Mouse (Mus musculus) forebrain, embryonic 16.5 days (tissue): ENCODE results near the gene Txnrd3. TPM values are rescaled to one million over a fixed set of nuclear protein-coding genes. Genes with fewer than 3 reads are reported as not detected.

Experiments
- ATAC-seq: fragments of 200-750 bp; cut with Nextera tagmentation; 2 replicates; pipeline ENCODE4 v1.8.0; 2017; ENCODE audit warnings: mild to moderate bottlenecking, moderate library complexity
- H3K27ac ChIP-seq: fragments of 300-500 bp; sonication (generic); 2 replicates; pipeline ENCODE4 v1.5.1; 2014; ENCODE audit warnings: low read length, control low read depth
- H3K27me3 ChIP-seq: fragments of 300-500 bp; sonication (generic); replicated peaks from 2 replicates; pipeline ENCODE4 v1.6.1; 2014; ENCODE audit warnings: low read length; ENCODE audit not compliant: control insufficient read depth, insufficient read depth
- H3K36me3 ChIP-seq: fragments of 300-500 bp; sonication (generic); 2 replicates; pipeline ENCODE4 v1.6.1; 2014; ENCODE audit not compliant: control insufficient read depth, insufficient read depth
- H3K4me1 ChIP-seq: fragments of 300-500 bp; sonication (generic); replicated peaks from 2 replicates; pipeline ENCODE4 v1.6.1; 2014; ENCODE audit warnings: low read length; ENCODE audit not compliant: control insufficient read depth, insufficient read depth
- H3K4me2 ChIP-seq: fragments of 300-500 bp; sonication (generic); 2 replicates; pipeline ENCODE4 v1.6.1; 2014; ENCODE audit warnings: mild to moderate bottlenecking, low read length, control low read depth
- H3K4me3 ChIP-seq: fragments of 300-500 bp; sonication (generic); replicated peaks from 2 replicates; pipeline ENCODE4 v1.5.1; 2014; ENCODE audit warnings: mild to moderate bottlenecking, low read length, control low read depth
- H3K9ac ChIP-seq: fragments of 300-500 bp; sonication (generic); replicated peaks from 2 replicates; pipeline ENCODE4 v1.6.1; 2014; ENCODE audit warnings: low read depth, low read length, control low read depth
- H3K9me3 ChIP-seq: fragments of 300-500 bp; sonication (generic); 2 replicates; pipeline ENCODE4 v1.6.1; 2016; ENCODE audit warnings: low read length; ENCODE audit not compliant: control insufficient read depth
- WGBS: fragments of 180-500 bp; shearing (Covaris S2); extraction: QIAGEN DNeasy Blood & Tissue Kit; methylation state at CpG from one replicate; pipeline ENCODE4 v1.1.7; 2014; 5-methylcytosine and 5-hydroxymethylcytosine counted together
- polyA plus RNA-seq: library from polyadenylated mRNA; unstranded; fragments of >200 nt; fragmentation: Nextera tagmentation; extraction: Ambion mirVana; gene quantifications from 2 replicates; pipeline ENCODE4 v1.2.1, GENCODE M21; 2015

Gene Txnrd3
- polyA plus RNA-seq, 1 experiment from 2014 or later = 11.9 TPM

DNA sequence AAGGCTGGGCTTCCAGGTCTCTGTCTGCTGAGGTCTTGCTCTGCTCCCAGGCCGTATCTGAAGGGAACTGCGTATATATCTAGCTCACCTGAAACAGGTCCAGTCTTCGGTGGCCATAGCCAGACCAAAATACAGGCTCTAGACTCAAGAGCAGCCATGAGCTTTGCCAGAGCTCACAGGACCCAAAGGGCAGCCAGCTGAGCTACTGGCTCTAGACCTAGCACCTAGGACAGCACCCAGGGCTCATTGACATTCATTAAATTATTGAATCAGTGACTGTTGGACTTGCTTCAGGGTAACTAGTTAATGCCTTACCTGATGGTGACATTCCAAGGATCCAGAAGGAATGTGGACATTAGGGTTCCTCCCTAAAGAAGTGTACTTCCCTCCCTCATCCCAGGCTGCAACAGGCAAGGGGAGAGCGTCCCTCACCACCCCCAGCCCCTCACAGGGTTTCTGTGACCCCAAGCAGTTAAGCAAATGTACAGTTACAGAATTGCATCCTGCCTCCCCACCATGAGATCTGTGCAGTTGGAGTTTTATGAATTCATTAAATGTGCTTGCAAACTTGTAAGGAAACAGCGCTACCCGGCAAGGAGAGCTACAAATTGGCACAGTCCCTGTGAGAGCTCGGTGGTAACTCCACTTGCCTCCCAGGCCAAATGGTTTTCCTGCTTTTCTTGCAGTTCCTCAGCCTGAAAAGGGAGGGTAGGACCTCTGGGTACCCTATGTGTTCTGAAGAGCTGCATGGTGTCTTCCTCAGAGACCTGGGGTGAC, 29.0 kb upstream of the Txnrd3 start:
- Histone ChIP-seq H3K4me1 (peaks cover 27% of the 10 kb centered on the region), H3K9me3 (no peaks in the 10 kb centered on the region), H3K27ac (peak overlapping the region; percentile 67), H3K9ac (peak overlapping the region; percentile 39; the same call in 1 of the 2 replicates), H3K27me3 (no peaks in the 10 kb centered on the region), H3K4me2 (no peak overlapping the region), H3K36me3 (no peaks in the 10 kb centered on the region), H3K4me3 (no peak overlapping the region)
- WGBS = 60% methylated on average over 7 of the region's 7 CpGs
- 0 out of 2 replicates have a peak, but pooled peaks have one; percentile 8 for ATAC-seq

DNA sequence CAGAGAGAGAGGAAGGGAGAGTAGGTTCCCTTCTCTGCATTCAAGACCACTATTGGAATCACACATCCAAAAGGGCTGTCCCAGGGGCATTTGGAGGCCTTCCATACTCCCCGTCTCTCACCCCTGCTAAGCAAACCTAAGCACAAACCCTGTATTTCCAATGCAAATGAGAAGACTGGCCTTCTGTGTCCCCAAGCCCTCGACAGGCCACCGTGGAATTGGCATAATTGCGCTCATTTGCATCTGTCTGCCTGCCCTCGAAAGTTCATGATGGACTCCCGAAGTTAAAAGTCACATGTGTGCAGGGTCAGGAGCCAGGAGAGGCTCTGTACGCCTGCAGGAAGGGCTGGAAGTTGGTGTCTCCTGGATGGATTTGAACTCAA, 28.4 kb upstream of the Txnrd3 start:
- H3K4me3 ChIP-seq = no peak overlapping the region
- WGBS = 29% methylated on average over 7 of the region's 7 CpGs
- H3K36me3 ChIP-seq = no peaks in the 10 kb centered on the region
- H3K9me3 ChIP-seq = no peaks in the 10 kb centered on the region
- no peak overlapping the region for H3K4me2 ChIP-seq
- no peak overlapping the region for H3K9ac ChIP-seq
- peaks cover 27% of the 10 kb centered on the region for H3K4me1 ChIP-seq
- H3K27ac ChIP-seq = peak overlapping the region; percentile 33; the same call in 1 of the 2 replicates
- H3K27me3 ChIP-seq = no peaks in the 10 kb centered on the region
- ATAC-seq = no peak

- Histone ChIP-seq H3K4me2 (no peak overlapping the region), H3K27me3 (no peaks in the 10 kb centered on the region), H3K36me3 (no peaks in the 10 kb centered on the region), H3K9ac (no peak overlapping the region), H3K27ac (no peak overlapping the region), H3K9me3 (no peaks in the 10 kb centered on the region), H3K4me1 (no peaks in the 10 kb centered on the region), H3K4me3 (no peak overlapping the region)
- 89% methylated on average over 3 of the region's 3 CpGs for WGBS
- no peak for ATAC-seq
Observed at GRCm38 (mm10) chr6:89622647-89623046, 21.1 kb upstream of the Txnrd3 start.

GRCm38 (mm10) chr6:89628045-89628785, 15.6 kb upstream of the Txnrd3 start:
- ATAC-seq = no peak
- no peak overlapping the region for H3K9ac ChIP-seq
- H3K9me3 ChIP-seq = no peaks in the 10 kb centered on the region
- H3K27me3 ChIP-seq = no peaks in the 10 kb centered on the region
- WGBS = 70% methylated on average over 8 of the region's 8 CpGs
- no peak overlapping the region for H3K4me2 ChIP-seq
- H3K4me1 ChIP-seq = peaks cover 4% of the 10 kb centered on the region; the same call in 1 of the 2 replicates
- H3K27ac ChIP-seq = no peak overlapping the region
- no peaks in the 10 kb centered on the region for H3K36me3 ChIP-seq
- H3K4me3 ChIP-seq = no peak overlapping the region

GRCm38 (mm10) chr6:89631809-89632562, 11.8 kb upstream of the Txnrd3 start:
- Histone ChIP-seq H3K4me2 (peak overlapping the region; percentile 35), H3K9ac (peak overlapping the region; percentile 23; the same call in 1 of the 2 replicates), H3K27me3 (no peaks in the 10 kb centered on the region), H3K4me1 (peaks cover 4% of the 10 kb centered on the region; the same call in 1 of the 2 replicates), H3K4me3 (no peak overlapping the region), H3K36me3 (no peaks in the 10 kb centered on the region), H3K27ac (no peak overlapping the region), H3K9me3 (no peaks in the 10 kb centered on the region)
- WGBS = 13% methylated on average over 10 of the region's 10 CpGs
- ATAC-seq = peak; percentile 89

DNA sequence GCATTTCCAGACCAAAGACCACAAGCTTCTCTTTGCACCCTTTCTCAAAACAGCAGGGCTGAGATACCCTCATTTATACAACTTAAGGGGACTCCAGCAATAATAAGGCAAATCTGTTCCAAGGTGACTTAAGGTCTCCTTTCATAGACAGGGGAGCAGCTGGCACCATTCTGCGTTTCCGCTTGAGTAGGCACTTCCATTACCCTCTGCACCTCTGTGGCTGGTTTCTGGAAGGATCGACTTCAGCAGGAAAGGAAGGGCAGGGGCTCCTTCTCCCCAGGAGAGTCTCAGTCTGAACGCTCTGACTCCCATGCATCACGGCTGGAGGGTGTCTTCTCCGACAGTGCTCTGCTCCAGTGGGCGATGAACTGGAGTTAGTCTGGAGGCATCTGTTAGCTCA, 10.7 kb upstream of the Txnrd3 start:
- Histone ChIP-seq H3K36me3 (no peaks in the 10 kb centered on the region), H3K4me3 (no peak overlapping the region), H3K27ac (no peak overlapping the region), H3K4me2 (no peak overlapping the region), H3K27me3 (no peaks in the 10 kb centered on the region), H3K4me1 (peaks cover 4% of the 10 kb centered on the region; the same call in 1 of the 2 replicates), H3K9me3 (no peaks in the 10 kb centered on the region), H3K9ac (no peak overlapping the region)
- ATAC-seq = no peak
- 63% methylated on average over 7 of the region's 7 CpGs for WGBS

GRCm38 (mm10) chr6:89634400-89634799, 9.4 kb upstream of the Txnrd3 start:
- no peak overlapping the region for H3K4me3 ChIP-seq
- H3K9ac ChIP-seq = no peak overlapping the region
- 47% methylated on average over 8 of the region's 8 CpGs for WGBS
- peaks cover 4% of the 10 kb centered on the region; the same call in 1 of the 2 replicates for H3K4me1 ChIP-seq
- no peak for ATAC-seq
- no peaks in the 10 kb centered on the region for H3K27me3 ChIP-seq
- no peaks in the 10 kb centered on the region for H3K36me3 ChIP-seq
- H3K9me3 ChIP-seq = no peaks in the 10 kb centered on the region
- no peak overlapping the region for H3K27ac ChIP-seq
- H3K4me2 ChIP-seq = no peak overlapping the region

- Histone ChIP-seq H3K4me1 (no peaks in the 10 kb centered on the region), H3K9ac (no peak overlapping the region), H3K27me3 (no peaks in the 10 kb centered on the region), H3K36me3 (no peaks in the 10 kb centered on the region), H3K9me3 (no peaks in the 10 kb centered on the region), H3K4me2 (no peak overlapping the region), H3K4me3 (no peak overlapping the region), H3K27ac (no peak overlapping the region)
- ATAC-seq = no peak
- WGBS = 86% methylated on average over 4 of the region's 4 CpGs
Observed at GRCm38 (mm10) chr6:89637977-89638376, 5.8 kb upstream of the Txnrd3 start.

DNA sequence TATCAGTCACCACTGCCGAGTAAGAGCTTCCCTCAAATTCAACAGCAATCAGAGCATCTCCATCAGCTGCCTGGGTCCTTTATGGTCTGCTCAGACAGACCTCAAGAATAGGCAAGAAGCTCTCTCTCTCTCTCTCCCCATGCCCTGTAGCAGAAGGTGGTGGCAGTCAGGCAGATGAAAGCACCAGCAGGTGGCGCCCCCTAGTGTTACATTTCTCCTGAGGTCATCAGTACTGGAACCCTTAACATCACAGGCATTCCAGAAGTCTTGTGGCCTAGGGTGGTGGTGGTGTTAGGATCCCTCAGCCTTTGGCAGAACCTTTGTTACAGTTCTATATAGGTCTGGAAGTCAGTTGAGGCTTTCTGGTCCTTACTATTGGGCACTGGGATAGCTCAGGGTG, 4.8 kb upstream of the Txnrd3 start:
- WGBS = 38% methylated on average over 2 of the region's 2 CpGs
- peaks cover 3% of the 10 kb centered on the region; the same call in 1 of the 2 replicates for H3K4me1 ChIP-seq
- H3K27me3 ChIP-seq = no peaks in the 10 kb centered on the region
- H3K9ac ChIP-seq = no peak overlapping the region
- H3K9me3 ChIP-seq = no peaks in the 10 kb centered on the region
- no peak overlapping the region for H3K27ac ChIP-seq
- H3K36me3 ChIP-seq = no peaks in the 10 kb centered on the region
- ATAC-seq = no peak
- no peak overlapping the region for H3K4me3 ChIP-seq
- no peak overlapping the region for H3K4me2 ChIP-seq
